9 mouse cellular contexts compared by ENCODE assay signal in the genomic region with DNA sequence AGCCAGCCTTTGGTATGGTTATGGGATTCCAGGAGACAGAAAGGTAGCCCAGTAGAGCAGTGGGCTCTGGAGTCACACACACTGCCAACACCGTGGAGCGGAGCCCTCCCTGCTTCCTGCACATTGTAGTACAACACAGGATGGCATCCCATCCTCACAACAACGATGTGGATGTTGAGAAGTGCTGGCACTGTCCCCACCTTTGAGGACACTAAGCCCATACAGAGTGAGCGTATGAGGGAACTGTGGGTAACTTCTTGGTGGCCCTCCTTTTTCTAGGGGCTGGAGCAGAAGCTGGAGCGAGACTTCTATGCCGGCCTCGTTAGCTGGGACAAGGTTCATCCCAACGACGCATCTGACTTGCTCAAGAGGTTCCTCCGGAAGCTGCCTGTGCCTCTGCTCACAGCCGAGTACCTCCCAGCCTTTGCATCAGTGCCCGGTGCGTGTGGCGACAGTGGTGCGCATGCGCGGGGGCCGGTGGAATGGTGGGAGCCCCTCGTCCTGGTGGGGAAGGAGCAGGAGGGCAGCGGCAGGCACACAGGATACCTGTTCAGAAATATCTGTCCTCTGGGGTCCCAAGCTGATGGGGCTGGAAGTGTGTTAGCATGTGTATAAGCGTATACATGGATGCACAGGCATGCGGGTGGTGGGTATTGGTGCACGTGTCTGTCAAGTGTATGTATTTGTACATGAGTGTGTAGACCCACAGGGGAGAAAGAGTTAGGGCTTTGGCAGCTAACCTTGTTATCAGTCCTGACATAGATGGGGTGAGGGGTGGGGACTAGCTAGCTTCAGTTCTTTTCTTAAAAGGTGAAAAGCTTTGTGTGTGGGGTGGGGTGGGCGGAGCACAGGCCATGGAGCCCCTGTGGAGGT. TPM values are rescaled to one million over a fixed set of nuclear protein-coding genes. Genes with fewer than 3 reads are reported as not detected.
DNase-seq lines count a peak whose midpoint lies in the region; ATAC-seq lines count a peak whose summit lies in the region.
"Had no signal": no experiment of that assay in that cellular context is flagged by ENCODE, and none has a peak within 500 bp of the region (broad histone marks: within the 10 kb centered on the region; RNA-seq: fewer than 3 reads in every experiment).

No protein-coding gene starts in this region.

- H3K9me3 ChIP-seq in lung, embryonic 16.5 days (ENCODE audit: control insufficient read depth, low read length) = no peaks in the 10 kb centered on the region
- no peaks in the 10 kb centered on the region for H3K9me3 ChIP-seq in forebrain, embryonic 10.5 days
- H3K9me3 ChIP-seq in stomach, embryonic 15.5 days = no peaks in the 10 kb centered on the region

- H3K4me2 ChIP-seq in lung, embryonic 16.5 days (ENCODE audit: low read depth, low read length) = peak overlapping the region; percentile 14; the same call in 1 of the 2 replicates
- peak overlapping the region; percentile 25; the same call in 1 of the 2 replicates for H3K4me2 ChIP-seq in stomach, embryonic 15.5 days

- no peak overlapping the region for H3K27ac ChIP-seq in lung, embryonic 16.5 days (ENCODE audit: low read length)
- peak overlapping the region; percentile 26 for H3K27ac ChIP-seq in forebrain, embryonic 10.5 days
- no peak overlapping the region for H3K27ac ChIP-seq in stomach, embryonic 15.5 days

- WGBS in lung, embryonic 16.5 days = 46% methylated on average over 24 of the region's 24 CpGs
- WGBS in forebrain, embryonic 10.5 days = 59% methylated on average over 24 of the region's 24 CpGs
- 47% methylated on average over 24 of the region's 24 CpGs for WGBS in stomach, embryonic 15.5 days

- H3K4me3 ChIP-seq in lung, embryonic 16.5 days (ENCODE audit: low read length) = no peak overlapping the region
- peak overlapping the region; percentile 32 for H3K4me3 ChIP-seq in forebrain, embryonic 10.5 days
- H3K4me3 ChIP-seq in stomach, embryonic 15.5 days (replicated peaks) = no peak overlapping the region

- H3K9ac ChIP-seq in lung, embryonic 16.5 days (ENCODE audit: low read length) = no peak overlapping the region
- H3K9ac ChIP-seq in stomach, embryonic 15.5 days = no peak overlapping the region

- H3K4me1 ChIP-seq in lung, embryonic 16.5 days (replicated peaks; ENCODE audit: control insufficient read depth, insufficient read depth, low read length) = no peaks in the 10 kb centered on the region
- H3K4me1 ChIP-seq in forebrain, embryonic 10.5 days = peaks cover 9% of the 10 kb centered on the region
- H3K4me1 ChIP-seq in stomach, embryonic 15.5 days = no peaks in the 10 kb centered on the region

- intact Hi-C loops in left cerebral cortex, postnatal 25 days (cut with DNase I) = loop anchor here (10.0 kb wide), 1 partner anchor 205 kb away; no protein-coding TSS in a partner anchor

- no peak for ATAC-seq in lung, embryonic 16.5 days (ENCODE audit: low read depth)
- ATAC-seq in stomach, embryonic 15.5 days (ENCODE audit: insufficient read depth, low FRiP score, low read depth) = no peak

- H3K27me3 ChIP-seq in lung, embryonic 16.5 days (ENCODE audit: control insufficient read depth, insufficient read depth, low read depth, low read length) = no peaks in the 10 kb centered on the region; the same call in 1 of the 2 replicates
- peaks cover 9% of the 10 kb centered on the region for H3K27me3 ChIP-seq in forebrain, embryonic 10.5 days (ENCODE audit: poor library complexity, severe bottlenecking)
- H3K27me3 ChIP-seq in stomach, embryonic 15.5 days (replicated peaks) = no peaks in the 10 kb centered on the region

- H3K36me3 ChIP-seq in lung, embryonic 16.5 days (ENCODE audit: control insufficient read depth, insufficient read depth, low read length) = no peaks in the 10 kb centered on the region
- no peaks in the 10 kb centered on the region for H3K36me3 ChIP-seq in forebrain, embryonic 10.5 days (replicated peaks)
- H3K36me3 ChIP-seq in stomach, embryonic 15.5 days = no peaks in the 10 kb centered on the region

- DNase-seq in lung, adult 18-20 months = no peak
- peak; percentile 44 for DNase-seq in forebrain, embryonic 10.5 days (ENCODE audit: extremely low spot score, low spot score)
- DNase-seq in liver (peak; percentile 18), MN1 (ENCODE audit: low spot score) (no peak)
- DNase-seq in lung, postnatal 14 days = no peak
- no peak for DNase-seq in left cerebral cortex, postnatal 25 days (ENCODE audit: low spot score in 2 of 2)

RNA-seq across cellular contexts. Expression of a gene that starts 27.1 kb away (rescaled TPM):
- polyA plus RNA-seq in lung, embryonic 16.5 days (2015; fragmentation: Nextera tagmentation; extraction: Ambion mirVana) = not detected in 2 replicates
- 0.28 and 0.62 TPM in 2 replicates for polyA plus RNA-seq in forebrain, embryonic 10.5 days (2016; fragmentation: Nextera tagmentation; extraction: Ambion mirVana)
- 1.9 and 2.9 TPM in 2 replicates for polyA plus RNA-seq in stomach, embryonic 15.5 days (2015; fragmentation: Nextera tagmentation; extraction: Ambion mirVana)
- under 1 TPM in 1 of 2 experiments, not detected in 1; 0.37 TPM for total RNA-seq in left cerebral cortex, postnatal 25 days (2021)
- polyA plus RNA-seq: heart, postnatal 0 days had no signal

RNA-seq across cellular contexts. Expression of a gene that starts 37.3 kb away (rescaled TPM):
- polyA plus RNA-seq in lung, embryonic 16.5 days (2015; fragmentation: Nextera tagmentation; extraction: Ambion mirVana) = not detected in 2 replicates
- polyA plus RNA-seq in forebrain, embryonic 10.5 days (2016; fragmentation: Nextera tagmentation; extraction: Ambion mirVana) = not detected in 2 replicates
- 0.77 and 1.1 TPM in 2 replicates for polyA plus RNA-seq in stomach, embryonic 15.5 days (2015; fragmentation: Nextera tagmentation; extraction: Ambion mirVana)
- not detected for total RNA-seq in left cerebral cortex, postnatal 25 days (2021)
- polyA plus RNA-seq: heart, postnatal 0 days had no signal

Comparison
In these comparisons a context has a peak if more than half of its experiments do, and no peak if none do; other contexts are left out.
1. DNase-seq: peak in forebrain, embryonic 10.5 days (single experiment) and liver (single experiment); none in lung, adult 18-20 months (0 of 2), MN1 (single experiment), lung, postnatal 14 days (single experiment) and left cerebral cortex, postnatal 25 days (0 of 2).